Mouse (Mus musculus): ENCODE data around the gene Hacl1.

Hacl1 gene

DNA sequence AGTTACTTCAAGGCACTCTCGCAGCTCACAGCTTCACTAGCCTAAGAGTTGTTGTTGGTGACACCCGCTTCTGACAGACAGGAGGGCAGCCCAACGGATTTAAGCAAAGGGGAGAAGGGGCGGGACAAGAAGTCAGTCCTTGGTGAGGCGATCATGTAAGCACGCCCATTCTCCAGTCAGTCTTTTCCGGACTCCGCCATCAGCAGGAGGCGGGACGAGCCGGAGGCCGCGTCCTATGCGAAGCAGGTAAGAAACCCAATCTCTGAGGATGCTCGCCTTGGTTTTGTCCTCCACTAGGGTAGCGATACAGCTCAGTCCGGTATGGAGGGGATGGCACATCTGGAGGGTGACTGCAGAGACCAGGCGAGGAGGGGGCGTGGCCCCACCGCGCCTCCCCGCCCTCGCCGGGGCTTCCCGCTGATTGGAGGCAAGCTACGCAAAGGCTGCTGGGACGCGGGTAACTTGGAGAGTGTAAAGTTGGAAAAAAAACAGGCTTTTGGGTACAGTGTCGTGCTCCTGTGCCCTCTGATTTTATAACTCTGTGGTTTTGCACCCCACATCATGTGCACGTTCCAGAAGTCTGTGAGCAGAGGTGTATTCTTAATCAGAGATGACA is at the start of gene Hacl1, which contains the start of gene Btd:
Hacl1 (minus strand) TSS at position 397 of the 616 bp plus-strand sequence.
Btd (plus strand) TSS at position 139 of the 616 bp plus-strand sequence.
- DNase-seq (ENCODE audit: low spot score), result peak; percentile 93

DNA sequence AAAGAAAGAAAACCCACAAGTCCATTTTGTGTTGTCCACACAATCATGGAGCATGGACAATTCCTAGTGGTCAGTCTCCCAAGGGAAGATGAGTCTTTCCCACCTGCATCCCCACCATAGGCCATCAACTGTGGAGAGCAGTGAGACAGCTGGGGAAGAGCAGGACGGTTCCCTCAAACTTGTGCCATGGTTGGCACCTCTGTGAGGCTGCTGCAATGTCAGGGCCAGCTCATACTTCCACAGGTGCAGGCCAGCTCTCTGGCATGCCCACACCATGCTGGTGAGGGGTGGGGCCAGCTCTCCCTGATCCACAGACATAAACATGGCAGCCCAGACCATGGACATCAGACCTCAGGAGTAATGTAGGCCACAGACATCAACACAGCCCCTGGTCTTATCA is 45.1 kb upstream of the Hacl1 start:
- DNase-seq (ENCODE audit: low spot score), result no peak

- DNase-seq (ENCODE audit: low spot score), result no peak
Measured at GRCm38 (mm10) chr14:31685680-31686079, 44.6 kb upstream of the Hacl1 start.

DNA sequence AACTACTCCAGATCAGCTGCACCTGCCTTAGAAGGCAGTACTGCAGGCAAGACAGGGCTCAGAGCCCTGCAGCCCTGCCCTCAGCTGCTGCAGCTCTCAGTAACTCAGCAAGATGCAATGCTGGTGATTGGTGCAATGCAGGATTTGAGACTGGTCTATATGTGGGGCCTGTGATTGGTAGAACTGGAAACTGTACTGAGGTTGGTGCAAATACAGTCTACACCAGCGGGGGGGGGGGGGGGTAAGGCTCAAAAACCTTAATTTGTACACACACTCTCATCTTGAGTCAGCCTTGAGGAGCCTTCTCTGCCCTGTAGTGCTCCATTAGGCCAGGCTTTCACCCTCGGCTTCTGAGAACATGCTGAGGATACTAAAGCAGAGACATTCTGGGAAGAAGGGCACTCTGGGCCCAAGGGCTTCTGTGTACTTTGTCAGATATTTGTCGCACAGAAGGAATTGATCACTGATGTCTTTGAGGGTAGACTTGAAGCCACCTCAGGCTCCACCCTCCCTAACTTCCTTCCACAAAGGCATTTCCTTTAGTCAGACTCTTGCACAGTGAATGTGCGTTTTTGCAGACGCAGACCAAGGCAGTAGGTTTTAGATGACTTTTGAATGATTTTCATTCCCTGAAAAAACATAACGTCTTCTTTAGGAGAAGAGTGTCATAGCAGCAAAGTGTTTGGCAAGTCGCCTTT is 43.4 kb upstream of the Hacl1 start:
- no peak for DNase-seq (ENCODE audit: low spot score)

GRCm38 (mm10) chr14:31683610-31684009 is 42.5 kb upstream of the Hacl1 start:
- no peak for DNase-seq (ENCODE audit: low spot score)

- DNase-seq (ENCODE audit: low spot score), result no peak
Measured at GRCm38 (mm10) chr14:31681931-31682555, 41.0 kb upstream of the Hacl1 start.

- DNase-seq (ENCODE audit: low spot score), result no peak
Measured at GRCm38 (mm10) chr14:31681291-31681690, 40.2 kb upstream of the Hacl1 start.

- no peak for DNase-seq (ENCODE audit: low spot score)
Measured at GRCm38 (mm10) chr14:31680656-31681055, 39.6 kb upstream of the Hacl1 start.

- no peak for DNase-seq (ENCODE audit: low spot score)
Measured at GRCm38 (mm10) chr14:31671635-31672320, 30.7 kb upstream of the Hacl1 start.

DNA sequence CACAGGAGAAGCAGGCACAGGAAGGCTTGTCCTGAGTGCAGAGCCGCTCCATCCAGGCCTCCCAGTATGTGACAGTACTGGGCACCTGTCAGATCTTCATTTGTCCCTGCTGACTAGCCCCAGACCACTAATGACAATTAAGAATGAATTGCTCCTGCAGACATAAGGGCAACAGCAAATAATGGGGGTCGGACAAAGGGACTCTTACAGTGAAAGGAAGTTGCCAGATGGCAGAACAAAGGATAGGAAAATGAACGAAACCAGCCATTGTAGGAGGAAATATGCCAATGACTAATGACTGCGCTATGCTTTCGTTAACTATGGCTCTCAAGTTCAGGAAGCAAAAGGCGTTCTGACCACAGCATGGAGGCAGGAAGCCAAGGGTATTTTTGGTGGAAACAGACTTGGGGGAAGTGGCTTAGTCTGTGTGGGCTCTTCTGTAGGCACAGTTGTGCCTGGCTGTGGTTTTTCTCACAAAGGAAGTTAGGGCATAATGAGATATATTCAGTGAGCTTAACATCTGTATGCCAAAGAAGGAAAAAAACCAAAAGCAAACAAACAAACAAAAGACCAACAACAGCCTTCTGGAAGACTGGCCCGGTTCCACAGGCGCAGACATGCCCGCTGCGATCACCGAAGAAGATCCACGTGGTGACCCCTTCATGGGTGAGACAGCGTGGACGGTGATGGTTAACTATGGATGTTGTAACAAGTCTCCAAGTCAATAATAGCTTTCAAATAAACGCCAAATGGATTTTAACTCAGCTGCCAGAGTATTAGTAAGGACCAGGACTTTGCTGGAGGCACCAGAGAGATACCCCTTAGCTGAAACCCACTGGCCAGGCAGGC is 28.8 kb upstream of the Hacl1 start:
- DNase-seq (ENCODE audit: low spot score), result peak; percentile 82

DNA sequence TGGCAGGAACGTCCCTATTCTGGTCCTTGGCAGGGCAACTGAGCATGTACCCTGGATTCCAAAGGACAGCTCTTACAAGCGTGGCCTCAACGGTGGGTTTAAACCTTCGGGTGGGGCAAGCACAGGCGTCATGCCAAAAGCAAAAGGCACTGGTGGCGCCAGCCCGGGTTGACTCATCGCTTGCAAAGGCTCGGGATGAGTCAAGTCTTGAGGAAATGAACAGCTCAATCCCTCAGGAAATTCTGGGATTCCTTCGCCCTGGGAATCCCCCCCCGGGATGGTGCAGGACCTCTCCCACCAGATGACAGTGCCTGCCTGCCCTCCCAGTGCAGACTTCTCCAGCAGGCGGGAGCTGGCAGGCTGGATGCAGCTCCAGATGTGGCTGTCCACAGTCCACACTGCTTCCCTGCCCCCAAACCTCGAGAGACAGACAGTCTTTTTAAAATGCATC is 28.1 kb upstream of the Hacl1 start:
- no peak for DNase-seq (ENCODE audit: low spot score)

DNA sequence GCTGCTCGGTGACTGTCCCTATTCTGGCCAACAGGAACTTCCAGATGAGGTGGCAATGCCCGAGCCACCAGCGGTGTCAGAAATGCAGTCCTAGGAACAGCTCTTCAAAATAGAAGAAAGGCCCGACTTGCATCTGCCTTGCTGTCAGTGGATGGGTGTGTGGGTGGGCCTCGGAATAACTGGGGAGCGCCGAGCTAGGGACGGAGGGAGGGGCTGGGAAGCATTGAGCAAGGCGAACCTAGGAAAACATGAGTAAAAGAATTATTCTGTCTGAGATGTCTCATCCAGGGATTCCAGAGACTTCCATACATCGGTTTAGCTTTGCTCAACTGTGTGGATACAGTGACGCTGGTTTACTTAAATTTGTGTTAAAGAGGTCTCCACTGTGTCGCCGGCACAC is 27.2 kb upstream of the Hacl1 start:
- no peak for DNase-seq (ENCODE audit: low spot score)

- no peak for DNase-seq (ENCODE audit: low spot score)
Measured at GRCm38 (mm10) chr14:31667741-31668140, 26.7 kb upstream of the Hacl1 start.

DNA sequence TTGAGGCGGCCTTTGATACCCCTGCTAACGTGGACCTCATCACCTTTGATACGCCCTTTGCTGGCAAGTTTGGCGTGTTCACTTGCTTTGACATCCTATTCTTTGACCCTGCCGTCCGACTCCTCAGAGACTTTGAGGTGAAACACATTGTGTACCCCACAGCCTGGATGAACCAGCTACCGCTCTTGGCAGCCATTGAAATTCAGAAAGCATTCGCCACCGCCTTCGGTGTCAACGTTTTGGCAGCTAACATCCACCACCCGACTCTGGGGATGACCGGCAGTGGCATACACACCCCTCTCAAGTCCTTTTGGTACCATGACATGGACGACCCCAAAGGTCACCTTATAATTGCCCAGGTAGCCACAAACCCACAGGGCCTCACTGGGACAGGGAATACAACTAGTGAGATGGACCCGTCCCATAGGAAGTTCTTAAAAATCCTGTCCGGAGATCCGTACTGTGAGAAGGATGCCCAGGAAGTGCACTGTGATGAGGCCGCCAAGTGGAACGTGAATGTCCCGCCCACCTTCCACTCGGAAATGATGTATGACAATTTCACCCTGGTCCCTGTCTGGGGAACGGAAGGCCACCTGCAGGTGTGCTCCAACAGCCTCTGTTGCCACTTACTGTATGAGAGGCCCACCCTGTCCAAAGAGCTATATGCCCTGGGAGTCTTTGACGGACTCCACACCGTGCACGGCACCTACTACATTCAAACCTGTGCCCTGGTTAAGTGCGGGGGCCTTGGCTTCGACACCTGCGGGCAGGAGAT is 26.0 kb upstream of the Hacl1 start:
- DNase-seq (ENCODE audit: low spot score), result no peak

DNA sequence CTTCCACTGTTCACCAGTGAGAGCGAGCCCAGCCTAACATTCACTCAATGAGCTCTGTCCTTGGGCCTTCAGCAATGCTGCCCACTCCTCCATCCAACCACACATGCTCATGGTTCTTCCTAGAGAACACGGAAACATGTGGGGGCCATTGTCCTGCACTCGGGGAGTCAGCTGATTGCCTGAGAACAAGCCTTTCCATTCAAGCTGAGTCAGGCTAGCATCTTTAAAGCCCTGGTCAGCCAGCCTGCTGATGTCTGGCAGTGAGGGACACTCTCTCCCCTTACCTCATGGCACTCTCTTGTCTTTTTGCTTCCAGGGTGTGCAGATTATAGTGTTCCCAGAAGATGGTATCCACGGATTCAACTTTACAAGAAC is 24.5 kb upstream of the Hacl1 start:
- no peak for DNase-seq (ENCODE audit: low spot score)

DNA sequence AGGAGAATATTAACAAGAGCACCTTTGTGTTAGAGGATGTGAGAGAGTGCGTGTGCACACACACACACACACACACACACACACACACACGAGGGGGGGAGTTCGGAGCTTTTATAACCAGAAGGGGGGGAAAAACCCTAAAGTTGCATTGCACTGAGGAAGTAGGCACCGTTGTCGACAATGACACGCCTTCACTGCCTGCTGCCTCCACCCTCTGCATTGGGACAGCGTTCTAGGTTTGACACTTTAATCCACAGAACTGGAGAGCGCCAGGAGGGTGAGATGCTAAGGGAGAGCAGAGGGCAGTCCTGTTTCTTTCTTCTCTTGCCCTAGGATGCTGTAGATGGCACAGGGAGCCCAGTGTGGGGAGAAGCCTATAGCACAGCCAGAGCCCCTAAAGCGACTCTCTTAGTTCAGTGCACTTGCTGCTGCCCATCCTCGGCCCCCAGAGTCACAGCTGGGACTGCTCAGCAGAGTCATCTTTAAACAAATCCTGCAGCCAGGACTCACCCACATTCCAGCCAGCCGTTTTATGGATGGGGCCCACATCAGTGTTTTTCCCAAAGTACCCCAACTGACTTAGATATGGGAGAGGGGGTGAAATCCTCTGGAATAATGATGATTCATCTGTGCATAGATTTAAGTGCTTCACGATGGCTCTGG is 23.9 kb upstream of the Hacl1 start:
- DNase-seq (ENCODE audit: low spot score), result peak; percentile 67

GRCm38 (mm10) chr14:31664100-31664902 is 23.2 kb upstream of the Hacl1 start:
- no peak for DNase-seq (ENCODE audit: low spot score)

- no peak for DNase-seq (ENCODE audit: low spot score)
Measured at GRCm38 (mm10) chr14:31663376-31664099, 22.5 kb upstream of the Hacl1 start.
